Mouse (Mus musculus) embryo, embryonic 9.5 days (tissue): ENCODE results near the gene Otop2.

Experiments used
- DNase-seq: peaks from one replicate; pipeline ENCODE4 v3.0.0-alpha.2; 2017; ENCODE audit errors: extremely low spot score

The Otop2 gene

DNA sequence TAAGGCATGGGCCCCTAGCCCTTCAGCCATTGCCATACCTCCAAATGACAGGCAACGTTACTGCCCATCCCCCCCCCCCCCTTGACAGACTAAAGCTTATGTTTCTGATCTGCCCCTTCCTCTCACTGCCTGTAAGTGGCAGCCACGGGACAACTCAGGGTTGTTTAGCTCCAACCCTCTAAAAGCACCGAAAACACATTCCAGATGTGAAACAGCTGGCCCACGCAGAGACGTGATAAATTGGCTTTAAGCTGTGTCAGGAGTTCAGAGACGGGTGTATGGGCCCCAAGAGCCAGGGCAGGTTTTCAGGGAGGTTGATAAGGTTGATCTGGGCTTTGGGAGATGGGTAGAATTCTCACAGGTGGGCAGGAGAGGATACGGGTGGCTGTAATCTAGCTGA lies 38.6 kb downstream of the Otop2 start:
- no peak for DNase-seq

- no peak for DNase-seq
These were observed 41.8 kb downstream of the Otop2 start for GRCm38 (mm10) chr11:115348681-115349248.

DNA sequence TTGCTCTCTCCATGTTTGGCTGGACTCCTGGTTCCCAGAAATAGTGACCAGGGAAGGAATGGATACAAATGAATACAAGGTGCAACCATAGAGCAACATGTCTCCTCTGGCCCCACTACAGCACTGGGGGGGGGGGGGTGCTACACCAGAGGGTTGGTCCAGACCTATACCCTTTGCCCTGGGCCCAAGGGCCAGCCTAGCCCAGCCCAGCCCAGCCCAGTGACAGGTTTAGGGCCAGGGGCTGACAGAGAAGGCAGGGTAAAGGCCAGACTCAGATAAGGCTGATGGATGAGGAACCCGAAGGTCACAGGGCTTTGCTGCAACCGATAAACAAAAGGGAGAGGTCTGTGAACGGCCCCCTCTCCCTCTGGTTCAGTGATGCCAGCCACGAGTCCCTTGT lies 43.0 kb downstream of the Otop2 start:
- DNase-seq = no peak

- no peak for DNase-seq
These were observed 46.4 kb downstream of the Otop2 start for GRCm38 (mm10) chr11:115353375-115353774.

- peak; percentile 79 for DNase-seq
These were observed 47.2 kb downstream of the Otop2 start for GRCm38 (mm10) chr11:115354183-115354582.

DNA sequence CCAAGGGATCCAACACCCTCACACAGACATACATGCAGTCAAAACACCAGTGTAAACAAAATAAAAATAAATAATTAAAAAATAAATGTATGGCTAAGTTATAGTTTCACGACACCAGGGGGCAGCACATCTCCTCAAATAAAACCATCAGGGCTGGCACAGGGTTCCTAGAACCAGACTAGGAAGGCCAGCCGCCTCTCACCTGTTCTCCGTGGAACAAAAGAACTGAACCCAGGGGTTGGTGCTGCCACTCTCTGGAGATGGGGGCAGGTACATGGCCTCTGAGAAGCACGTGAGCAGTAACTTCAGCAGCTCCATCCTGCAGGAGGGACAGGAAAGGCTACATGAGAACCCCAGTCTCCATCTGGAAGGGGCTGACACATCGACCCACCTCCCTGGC lies 51.5 kb downstream of the Otop2 start:
- peak; percentile 67 for DNase-seq

DNA sequence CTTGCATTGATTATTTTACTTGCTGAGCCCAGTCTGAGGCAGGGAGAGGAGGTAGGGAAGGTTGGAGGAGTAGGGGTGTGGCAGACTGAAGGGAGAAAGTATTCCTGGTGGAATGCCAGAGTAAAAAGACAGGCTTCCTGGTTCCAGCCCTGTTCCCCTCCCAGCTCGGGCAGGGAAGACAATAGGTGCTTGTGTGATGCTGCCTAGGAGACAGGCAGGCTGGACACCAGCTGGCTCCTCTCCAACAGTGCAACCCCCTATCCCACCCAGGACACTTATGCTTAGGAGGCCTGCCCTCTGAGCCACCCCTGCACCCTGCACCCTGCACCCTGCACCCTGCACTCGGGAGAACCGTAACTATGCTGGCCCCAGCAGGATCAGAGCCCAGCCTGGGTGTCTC lies 52.3 kb downstream of the Otop2 start:
- no peak for DNase-seq

- no peak for DNase-seq
These were observed 52.8 kb downstream of the Otop2 start for GRCm38 (mm10) chr11:115359726-115360125.

DNA sequence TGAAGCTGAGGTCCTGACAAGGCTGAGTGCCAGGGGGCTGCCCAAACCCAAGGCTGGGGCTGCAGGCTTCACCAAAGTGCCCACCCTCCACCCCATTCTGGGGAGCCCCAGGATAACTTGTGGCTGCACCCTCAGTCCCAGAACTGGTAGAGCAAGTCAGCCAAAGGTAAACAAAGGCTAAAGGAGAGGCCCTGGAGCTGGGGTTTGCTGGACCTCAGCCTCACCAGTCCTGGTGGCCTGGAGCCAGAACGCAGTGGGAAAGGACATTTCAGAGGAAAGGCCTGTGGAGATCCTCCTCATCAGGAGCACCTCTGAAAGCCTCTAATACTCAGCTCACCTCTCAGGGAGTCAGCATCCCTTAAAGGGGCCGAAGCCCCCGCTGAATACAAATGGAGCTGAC lies 57.2 kb downstream of the Otop2 start:
- no peak for DNase-seq

DNA sequence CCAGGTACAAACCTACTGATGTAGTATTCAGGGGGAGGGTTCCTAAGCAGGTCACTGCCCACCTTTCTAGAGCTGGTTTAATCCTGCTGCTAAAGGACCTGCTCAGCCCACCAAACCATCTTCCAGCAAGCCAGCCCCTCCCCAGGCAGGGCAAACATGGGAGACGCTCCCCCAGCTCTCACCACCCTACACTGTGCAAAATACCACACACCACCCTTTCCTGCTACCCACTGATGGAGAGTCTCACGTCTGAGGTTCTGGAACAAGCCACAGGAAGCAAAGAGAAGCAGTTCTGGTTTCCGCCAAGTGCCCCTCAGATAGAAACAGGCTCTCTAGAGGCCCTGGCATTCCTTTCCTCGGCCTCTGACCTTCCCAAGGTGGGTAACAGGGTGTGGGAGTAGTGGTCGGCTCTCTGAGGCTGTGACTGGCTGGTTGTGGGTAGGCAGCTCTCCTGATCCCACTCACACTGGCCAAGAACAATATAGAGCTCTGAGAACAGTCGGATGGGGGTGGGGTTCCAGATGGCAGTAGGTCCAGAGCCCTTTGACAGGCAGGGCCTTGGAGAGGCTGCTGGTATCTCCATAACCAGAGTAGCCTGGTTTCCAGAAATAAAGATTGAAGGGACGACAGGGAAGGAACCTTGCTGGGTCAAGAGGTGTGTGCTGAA lies 59.2 kb downstream of the Otop2 start:
- no peak for DNase-seq

DNA sequence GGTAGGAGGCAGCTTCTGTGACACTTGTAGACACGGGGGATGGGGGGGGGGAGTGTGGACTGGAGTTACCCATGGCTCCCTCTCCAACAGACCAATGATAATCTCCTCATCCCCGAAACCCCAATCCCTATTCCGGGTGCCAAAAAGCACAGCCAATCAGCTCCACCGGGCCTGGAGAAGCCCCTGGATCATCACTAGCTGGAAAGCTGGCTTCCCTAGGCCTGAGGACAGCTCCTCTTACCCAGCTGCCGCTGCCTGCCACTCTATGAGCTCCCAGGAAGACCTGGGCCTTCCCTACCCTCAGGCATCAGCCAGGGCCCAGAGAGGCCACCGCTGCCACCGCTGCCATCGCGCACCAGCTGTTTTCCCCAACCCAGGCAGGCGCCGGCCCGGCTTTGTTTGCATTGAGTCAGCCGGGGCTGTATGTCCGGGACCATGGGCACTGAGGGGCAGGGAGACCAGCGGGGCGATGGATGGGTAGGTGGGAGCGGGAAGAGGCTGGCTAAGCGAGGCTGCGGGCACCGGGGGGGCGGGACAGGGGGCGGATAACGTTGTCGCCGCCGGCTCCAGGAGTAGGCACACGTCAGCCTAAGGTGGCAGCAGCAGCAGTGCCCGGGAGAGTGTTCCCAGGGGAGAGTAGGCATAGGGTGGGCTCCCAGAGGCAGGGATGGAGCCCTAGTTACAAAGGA lies 59.9 kb downstream of the Otop2 start:
- DNase-seq = no peak

DNA sequence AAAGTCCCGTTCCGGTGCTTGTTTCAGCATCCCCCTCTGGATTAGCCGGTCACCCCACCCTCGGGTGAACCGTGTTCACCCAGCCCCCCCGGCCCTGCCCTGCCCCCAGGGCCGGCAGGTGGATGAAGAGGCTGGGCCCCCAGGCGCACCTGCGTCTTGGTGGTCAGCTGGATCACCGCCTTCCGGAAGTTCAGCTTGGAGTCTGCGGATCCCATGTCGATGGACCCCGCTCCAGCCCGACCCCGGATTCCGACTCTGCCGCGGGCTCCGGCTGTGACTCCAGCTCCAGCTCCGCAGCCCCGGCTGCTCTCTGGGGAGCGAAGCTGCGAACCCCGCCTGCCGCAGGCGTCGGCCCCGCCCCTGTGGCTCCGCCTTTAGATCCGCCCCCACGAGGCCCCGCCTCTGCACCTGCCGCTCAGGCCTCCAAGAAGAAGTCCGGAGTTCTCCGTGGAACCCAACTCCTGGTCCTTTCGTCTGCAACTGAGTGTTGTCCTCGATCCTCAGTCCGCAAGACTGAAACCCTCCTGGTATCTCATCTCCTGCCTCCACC lies 60.5 kb downstream of the Otop2 start, which contains the start of gene Hid1:
TSS of gene Hid1 (minus strand) at position 362 of the 550 bp plus-strand sequence.
- DNase-seq = peak; percentile 79

- DNase-seq = no peak
These were observed 63.4 kb downstream of the Otop2 start for GRCm38 (mm10) chr11:115370368-115370767.

DNA sequence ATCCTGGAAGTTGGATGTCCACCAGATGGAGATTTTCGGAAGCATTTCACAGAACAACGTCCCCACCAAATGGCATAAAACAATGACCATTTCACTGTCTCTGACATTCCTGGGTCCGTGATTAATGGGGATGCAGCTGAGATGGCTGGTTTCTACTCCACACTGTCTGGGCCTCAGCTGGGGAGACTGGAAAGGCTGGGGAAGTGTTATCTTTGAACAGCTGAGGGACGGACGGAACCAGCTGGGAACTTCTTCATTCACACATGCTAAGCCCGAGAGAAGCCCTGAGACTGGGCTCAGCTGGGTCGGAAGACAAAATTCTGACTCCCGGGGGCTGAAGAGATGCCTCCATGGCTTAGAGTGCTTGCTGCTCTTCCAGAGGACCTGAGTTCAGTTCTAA lies 64.4 kb downstream of the Otop2 start:
- DNase-seq = no peak

DNA sequence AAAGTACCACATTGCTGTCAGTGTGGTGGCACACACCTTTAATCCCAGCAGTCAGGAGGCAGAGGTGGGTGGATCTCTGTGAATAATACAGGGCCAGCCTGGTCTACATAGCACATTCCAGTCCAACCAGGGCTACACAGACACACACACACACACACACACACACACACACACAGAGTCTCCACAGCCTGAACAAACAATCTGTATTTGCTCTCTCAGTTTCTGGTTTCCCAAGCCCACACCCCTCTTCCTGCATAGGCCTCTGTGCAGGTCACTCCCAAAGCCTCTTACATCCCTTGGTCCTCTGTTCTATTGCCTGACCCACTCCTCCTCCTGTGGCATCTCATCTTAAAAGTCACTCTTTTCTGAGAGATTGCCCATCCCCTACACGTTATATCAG lies 65.1 kb downstream of the Otop2 start:
- no peak for DNase-seq

- no peak for DNase-seq
These were observed 65.8 kb downstream of the Otop2 start for GRCm38 (mm10) chr11:115372737-115373136.

- DNase-seq = peak; percentile 37
These were observed 67.1 kb downstream of the Otop2 start for GRCm38 (mm10) chr11:115373805-115374694.

- no peak for DNase-seq
These were observed 67.9 kb downstream of the Otop2 start for GRCm38 (mm10) chr11:115374695-115375425.

GRCm38 (mm10) chr11:115376722-115377121 lies 69.8 kb downstream of the Otop2 start:
- DNase-seq = no peak

GRCm38 (mm10) chr11:115377254-115377653 lies 70.3 kb downstream of the Otop2 start:
- DNase-seq = no peak

- no peak for DNase-seq
These were observed 70.9 kb downstream of the Otop2 start for GRCm38 (mm10) chr11:115377854-115378253.
